Mouse (Mus musculus) lung, postnatal 0 days (tissue): ENCODE measurements around the gene Pou2f1. TPM values are rescaled to one million over a fixed set of nuclear protein-coding genes. Genes with fewer than 3 reads are reported as not detected.

Experiments
- ATAC-seq: fragments of 200-750 bp; cut with Nextera tagmentation; 2 replicates; pipeline ENCODE4 v1.8.0; 2017; ENCODE audit warnings: moderate library complexity
- DNase-seq: peaks from one replicate; pipeline ENCODE4 v3.0.0-alpha.2; 2016; ENCODE audit warnings: low spot score
- H3K27ac ChIP-seq: fragments of 300-500 bp; sonication (generic); 2 replicates; pipeline ENCODE4 v1.5.1; 2014; ENCODE audit warnings: antibody characterized with exemption, mild to moderate bottlenecking, low read length, mixed read lengths
- H3K27me3 ChIP-seq: fragments of 300-500 bp; sonication (generic); replicated peaks from 2 replicates; pipeline ENCODE4 v1.6.1; 2014; ENCODE audit warnings: low read length, mixed read lengths; ENCODE audit not compliant: insufficient read depth
- H3K36me3 ChIP-seq: fragments of 300-500 bp; sonication (generic); 2 replicates; pipeline ENCODE4 v1.6.1; 2014; ENCODE audit warnings: low read length, mixed read lengths; ENCODE audit not compliant: insufficient read depth
- H3K4me1 ChIP-seq: fragments of 300-500 bp; sonication (generic); 2 replicates; pipeline ENCODE4 v1.6.1; 2014; ENCODE audit warnings: antibody characterized with exemption, low read depth, low read length, mixed read lengths; ENCODE audit not compliant: insufficient read depth
- H3K4me2 ChIP-seq: fragments of 300-500 bp; sonication (generic); replicated peaks from 2 replicates; pipeline ENCODE4 v1.6.1; 2014; ENCODE audit warnings: low read depth, mild to moderate bottlenecking, low read length, moderate library complexity, mixed read lengths
- H3K4me3 ChIP-seq: fragments of 300-500 bp; sonication (generic); 2 replicates; pipeline ENCODE4 v1.5.1; 2014; ENCODE audit warnings: low read depth, low read length
- H3K9ac ChIP-seq: fragments of 300-500 bp; sonication (generic); replicated peaks from 2 replicates; pipeline ENCODE4 v1.6.1; 2014; ENCODE audit warnings: low read depth, mild to moderate bottlenecking
- H3K9me3 ChIP-seq: fragments of 300-500 bp; sonication (generic); 2 replicates; pipeline ENCODE4 v1.6.1; 2016; ENCODE audit warnings: low read length, mixed read lengths
- CTCF ChIP-seq: IDR thresholded peaks from 2 replicates; pipeline ENCODE4 v1.5.1; 2016; ENCODE audit warnings: antibody characterized with exemption, mild to moderate bottlenecking
- EP300 ChIP-seq: IDR thresholded peaks from 2 replicates; pipeline ENCODE4 v1.6.1; 2016; ENCODE audit warnings: antibody characterized with exemption, mild to moderate bottlenecking, control low read depth
- WGBS: fragments of 180-500 bp; shearing (Covaris S2); extraction: QIAGEN DNeasy Blood & Tissue Kit; methylation state at CpG from one replicate; pipeline ENCODE4 v1.1.7; 2014; 5-methylcytosine and 5-hydroxymethylcytosine counted together
- polyA plus RNA-seq: library from polyadenylated mRNA; unstranded; fragments of >200 nt; fragmentation: Nextera tagmentation; extraction: Ambion mirVana; gene quantifications from 2 replicates; pipeline ENCODE4 v1.2.1, GENCODE M21; 2015

The Pou2f1 gene
- polyA plus RNA-seq, 1 experiment from 2014 or later = 7.9 TPM

- no peak for DNase-seq
- no peak overlapping the region for H3K9ac ChIP-seq
- H3K36me3 ChIP-seq = no peaks in the 10 kb centered on the region
- no peak overlapping the region for H3K4me2 ChIP-seq
- no peaks in the 10 kb centered on the region for H3K9me3 ChIP-seq
- H3K4me3 ChIP-seq = no peak overlapping the region
- no peak overlapping the region for H3K27ac ChIP-seq
- 52% methylated on average over 4 of the region's 4 CpGs for WGBS
- 0 out of 2 replicates have a peak, but pooled peaks cover 2% of the 10 kb centered on the region for H3K4me1 ChIP-seq
- no peaks in the 10 kb centered on the region for H3K27me3 ChIP-seq
- no peak for TF ChIP-seq CTCF
- TF ChIP-seq EP300 = no peak
- no peak for ATAC-seq
Observed at GRCm38 (mm10) chr1:165853131-165853721, 149.3 kb downstream of the Pou2f1 start.

GRCm38 (mm10) chr1:165852131-165852530 lies 150.3 kb downstream of the Pou2f1 start:
- 47% methylated on average over 5 of the region's 5 CpGs for WGBS
- Histone ChIP-seq H3K27ac (no peak overlapping the region), H3K36me3 (no peaks in the 10 kb centered on the region), H3K4me3 (no peak overlapping the region), H3K9ac (no peak overlapping the region), H3K4me1 (0 out of 2 replicates have a peak, but pooled peaks cover 2% of the 10 kb centered on the region), H3K9me3 (no peaks in the 10 kb centered on the region), H3K4me2 (no peak overlapping the region), H3K27me3 (no peaks in the 10 kb centered on the region)
- no peak for TF ChIP-seq EP300
- no peak for TF ChIP-seq CTCF
- ATAC-seq = no peak
- no peak for DNase-seq

- Histone ChIP-seq H3K27ac (peak overlapping the region; percentile 43), H3K4me3 (no peak overlapping the region), H3K27me3 (peaks cover 5% of the 10 kb centered on the region; the same call in 1 of the 2 replicates), H3K4me2 (no peak overlapping the region), H3K9ac (no peak overlapping the region), H3K4me1 (0 out of 2 replicates have a peak, but pooled peaks cover 2% of the 10 kb centered on the region), H3K36me3 (no peaks in the 10 kb centered on the region), H3K9me3 (no peaks in the 10 kb centered on the region)
- ATAC-seq = peak; percentile 26
- WGBS = 55% methylated on average over 17 of the region's 17 CpGs
- peak; percentile 3 for DNase-seq
- TF ChIP-seq EP300 (no peak), CTCF (no peak)
Observed at GRCm38 (mm10) chr1:165849458-165850445, 152.7 kb downstream of the Pou2f1 start.

- H3K27ac ChIP-seq = peak overlapping the region; percentile 43
- no peak for TF ChIP-seq EP300
- no peak; the same call in 1 of the 2 replicates for TF ChIP-seq CTCF
- no peak overlapping the region for H3K4me3 ChIP-seq
Observed at GRCm38 (mm10) chr1:165848881-165849280, 153.6 kb downstream of the Pou2f1 start.

GRCm38 (mm10) chr1:165848417-165848816 lies 154.1 kb downstream of the Pou2f1 start:
- WGBS = 81% methylated on average over 8 of the region's 8 CpGs
- no peak for TF ChIP-seq CTCF
- TF ChIP-seq EP300 = no peak
- ATAC-seq (no peak), DNase-seq (no peak)
- Histone ChIP-seq H3K4me1 (0 out of 2 replicates have a peak, but pooled peaks cover 2% of the 10 kb centered on the region), H3K9ac (no peak overlapping the region), H3K27ac (peak overlapping the region; percentile 43; the same call in 1 of the 2 replicates), H3K9me3 (no peaks in the 10 kb centered on the region), H3K27me3 (peaks cover 9% of the 10 kb centered on the region; the same call in 1 of the 2 replicates), H3K4me3 (no peak overlapping the region), H3K4me2 (no peak overlapping the region), H3K36me3 (no peaks in the 10 kb centered on the region)

More at GRCm38 (mm10) chr1:165848881-165849280, 153.6 kb downstream of the Pou2f1 start:
- Histone ChIP-seq H3K4me2 (no peak overlapping the region), H3K36me3 (no peaks in the 10 kb centered on the region), H3K9ac (no peak overlapping the region), H3K27me3 (peaks cover 9% of the 10 kb centered on the region; the same call in 1 of the 2 replicates), H3K9me3 (no peaks in the 10 kb centered on the region), H3K4me1 (0 out of 2 replicates have a peak, but pooled peaks cover 2% of the 10 kb centered on the region)
- DNase-seq (peak; percentile 19), ATAC-seq (peak; percentile 27)
- 39% methylated on average over 4 of the region's 4 CpGs for WGBS

- Histone ChIP-seq H3K4me3 (peak overlapping the region; percentile 57), H3K36me3 (no peaks in the 10 kb centered on the region), H3K9ac (no peak overlapping the region), H3K27me3 (peaks cover 16% of the 10 kb centered on the region; the same call in 1 of the 2 replicates), H3K9me3 (no peaks in the 10 kb centered on the region), H3K4me1 (peaks cover 7% of the 10 kb centered on the region; the same call in 1 of the 2 replicates), H3K27ac (no peak overlapping the region), H3K4me2 (peak overlapping the region; percentile 100)
- 4% methylated on average over 14 of the region's 14 CpGs for WGBS
- peak; percentile 53 for DNase-seq
- peak; percentile 51 for ATAC-seq
- no peak for TF ChIP-seq CTCF
Observed at GRCm38 (mm10) chr1:165845366-165845765, 157.1 kb downstream of the Pou2f1 start.
